24 mouse cellular contexts compared by ENCODE assay signal in genomic region chr15:32637879-32638278, GRCm38 (mm10).
DNase-seq lines count a peak whose midpoint lies in the region; ATAC-seq and TF ChIP-seq lines count a peak whose summit lies in the region.
"Had no signal": no experiment of that assay in that cellular context is flagged by ENCODE, and none has a peak within 500 bp of the region (broad histone marks: within the 10 kb centered on the region; RNA-seq: fewer than 3 reads in every experiment).

No protein-coding gene starts in this region.

- H3K4me3 ChIP-seq in midbrain, postnatal 0 days (ENCODE audit: low read depth, low read length): no peak overlapping the region
- H3K4me3 ChIP-seq in midbrain, embryonic 16.5 days (ENCODE audit: low read depth, low read length): no peak overlapping the region
- no peak overlapping the region for H3K4me3 ChIP-seq in kidney, adult 2 months (ENCODE audit: insufficient read depth, low read depth, low read length)
- no peak overlapping the region for H3K4me3 ChIP-seq in kidney, embryonic 16.5 days (ENCODE audit: low read length)
- H3K4me3 ChIP-seq: embryonic facial prominence, embryonic 10.5 days; hindbrain, embryonic 12.5 days; limb, embryonic 15.5 days; midbrain, embryonic 15.5 days had no signal

- 48% methylated on average over 3 of the region's 3 CpGs for WGBS in midbrain, postnatal 0 days
- 65% methylated on average over 3 of the region's 3 CpGs for WGBS in midbrain, embryonic 16.5 days
- 25% methylated on average over 3 of the region's 3 CpGs for WGBS in kidney, adult 2 months
- WGBS in kidney, embryonic 16.5 days: 43% methylated on average over 3 of the region's 3 CpGs

- no peaks in the 10 kb centered on the region for H3K4me1 ChIP-seq in midbrain, postnatal 0 days (ENCODE audit: insufficient read depth, low read length)
- H3K4me1 ChIP-seq in midbrain, embryonic 16.5 days (ENCODE audit: control insufficient read depth, insufficient read depth, low read length): no peaks in the 10 kb centered on the region
- peaks cover 4% of the 10 kb centered on the region; the same call in 1 of the 2 replicates for H3K4me1 ChIP-seq in kidney, adult 2 months (ENCODE audit: control insufficient read depth, insufficient read depth, low read length)
- H3K4me1 ChIP-seq in kidney, embryonic 16.5 days (ENCODE audit: insufficient read depth, low read length): no peaks in the 10 kb centered on the region
- H3K4me1 ChIP-seq: embryonic facial prominence, embryonic 10.5 days; hindbrain, embryonic 12.5 days; midbrain, embryonic 15.5 days had no signal

- H3K27ac ChIP-seq in midbrain, postnatal 0 days (ENCODE audit: low read depth, low read length): no peak overlapping the region
- H3K27ac ChIP-seq in midbrain, embryonic 16.5 days (ENCODE audit: low read length): no peak overlapping the region
- peak overlapping the region; percentile 64 for H3K27ac ChIP-seq in kidney, adult 2 months (ENCODE audit: insufficient read depth, low read depth, low read length)
- H3K27ac ChIP-seq in kidney, embryonic 16.5 days (ENCODE audit: low read length): peak overlapping the region; percentile 44; the same call in 1 of the 2 replicates
- H3K27ac ChIP-seq: embryonic facial prominence, embryonic 10.5 days; hindbrain, embryonic 12.5 days; limb, embryonic 15.5 days; liver, embryonic 14.5 days; midbrain, embryonic 15.5 days had no signal

- no peak for ATAC-seq in midbrain, postnatal 0 days (ENCODE audit: low FRiP score)
- no peak for ATAC-seq in midbrain, embryonic 16.5 days
- ATAC-seq in kidney, embryonic 16.5 days (ENCODE audit: low FRiP score, low TSS enrichment): peak; percentile 23; the same call in 1 of the 2 replicates
- ATAC-seq: forebrain, embryonic 16.5 days; midbrain, embryonic 15.5 days; Patski had no signal

- peak; percentile 12 for DNase-seq in midbrain, postnatal 0 days (ENCODE audit: low spot score)
- DNase-seq in kidney, adult 2 months: peak; percentile 75
- DNase-seq in mesoderm, embryonic 11.5 days (ENCODE audit: low read depth, low spot score): peak; percentile 23
- DNase-seq in embryo, embryonic 10 days (ENCODE audit: low spot score): no peak
- DNase-seq in thymus, postnatal 0 days (ENCODE audit: low spot score): no peak
- DNase-seq: B cell, adult 2 months; cerebellum, adult 11 months; cerebellum, adult 9-11 months; gastrocnemius, postnatal 25 days; heart, adult 18-20 months; lung, embryonic 14.5 days; right cerebral cortex, postnatal 14 days; thymus, postnatal 25 days had no signal

- H3K36me3 ChIP-seq in midbrain, postnatal 0 days (ENCODE audit: insufficient read depth, low read length): no peaks in the 10 kb centered on the region
- H3K36me3 ChIP-seq in midbrain, embryonic 16.5 days (ENCODE audit: control insufficient read depth, insufficient read depth, low read length): no peaks in the 10 kb centered on the region
- no peaks in the 10 kb centered on the region; the same call in 1 of the 2 replicates for H3K36me3 ChIP-seq in kidney, adult 2 months (ENCODE audit: control insufficient read depth, insufficient read depth, low read length)
- peaks cover 3% of the 10 kb centered on the region; the same call in 1 of the 2 replicates for H3K36me3 ChIP-seq in kidney, embryonic 16.5 days (ENCODE audit: insufficient read depth, low read length)
- H3K36me3 ChIP-seq: G1E; hindbrain, embryonic 12.5 days; midbrain, embryonic 15.5 days had no signal

- no peaks in the 10 kb centered on the region for H3K27me3 ChIP-seq in midbrain, postnatal 0 days (ENCODE audit: insufficient read depth, low read length)
- H3K27me3 ChIP-seq in midbrain, embryonic 16.5 days (ENCODE audit: control insufficient read depth, insufficient read depth, low read depth, low read length): no peaks in the 10 kb centered on the region
- no peaks in the 10 kb centered on the region for H3K27me3 ChIP-seq in kidney, adult 2 months (replicated peaks; ENCODE audit: control insufficient read depth, insufficient read depth, low read length)
- no peaks in the 10 kb centered on the region for H3K27me3 ChIP-seq in kidney, embryonic 16.5 days (ENCODE audit: insufficient read depth, low read length)
- H3K27me3 ChIP-seq: CH12.LX; hindbrain, embryonic 12.5 days; limb, embryonic 15.5 days; midbrain, embryonic 15.5 days; Patski had no signal

- TF ChIP-seq CTCF in midbrain, postnatal 0 days (IDR thresholded peaks at IDR 0.05): no peak
- TF ChIP-seq CTCF in kidney, adult 2 months (conservative IDR thresholded peaks at IDR 0.05; ENCODE audit: insufficient read depth, insufficient read length, low read depth, low read length): no peak

- H3K4me2 ChIP-seq in midbrain, postnatal 0 days (ENCODE audit: low read depth, low read length, poor library complexity, severe bottlenecking): no peak overlapping the region
- H3K4me2 ChIP-seq in midbrain, embryonic 16.5 days (ENCODE audit: low read length): no peak overlapping the region
- no peak overlapping the region for H3K4me2 ChIP-seq in kidney, embryonic 16.5 days (replicated peaks; ENCODE audit: low read depth, low read length)
- H3K4me2 ChIP-seq: hindbrain, embryonic 12.5 days; limb, embryonic 15.5 days; lung, embryonic 14.5 days; midbrain, embryonic 15.5 days had no signal

- TF ChIP-seq POLR2A in kidney, adult 2 months (IDR thresholded peaks at IDR 0.05; ENCODE audit: low read depth, low read length): no peak

- H3K9ac ChIP-seq in midbrain, postnatal 0 days (replicated peaks; ENCODE audit: low read length, poor library complexity, severe bottlenecking): no peak overlapping the region
- no peak overlapping the region for H3K9ac ChIP-seq in midbrain, embryonic 16.5 days (ENCODE audit: low read depth, low read length)
- H3K9ac ChIP-seq in kidney, embryonic 16.5 days (replicated peaks; ENCODE audit: low read length): no peak overlapping the region
- H3K9ac ChIP-seq: hindbrain, embryonic 12.5 days; limb, embryonic 15.5 days; liver, embryonic 14.5 days; lung, embryonic 14.5 days; midbrain, embryonic 15.5 days had no signal

- H3K9me3 ChIP-seq in midbrain, postnatal 0 days (ENCODE audit: low read length): no peaks in the 10 kb centered on the region
- H3K9me3 ChIP-seq in midbrain, embryonic 16.5 days (replicated peaks; ENCODE audit: control insufficient read depth, low read length, poor library complexity, severe bottlenecking): no peaks in the 10 kb centered on the region
- no peaks in the 10 kb centered on the region for H3K9me3 ChIP-seq in kidney, embryonic 16.5 days (ENCODE audit: low read length)
- H3K9me3 ChIP-seq: embryonic facial prominence, embryonic 10.5 days; G1E; hindbrain, embryonic 12.5 days; limb, embryonic 15.5 days; midbrain, embryonic 15.5 days had no signal

Comparison
In these comparisons a context has a peak if more than half of its experiments do, and no peak if none do; other contexts are left out.
1. DNase-seq: peak in midbrain, postnatal 0 days (single experiment), kidney, adult 2 months (single experiment) and mesoderm, embryonic 11.5 days (single experiment); none in embryo, embryonic 10 days (single experiment) and thymus, postnatal 0 days (single experiment).
2. H3K27ac ChIP-seq: peak in kidney, adult 2 months (single experiment) and kidney, embryonic 16.5 days (single experiment); none in midbrain, postnatal 0 days (single experiment) and midbrain, embryonic 16.5 days (single experiment).